Mouse (Mus musculus) lung, postnatal 25 days (tissue): ENCODE measurements at regions not wholly inside any gene's neighbourhood (a gene's known extent, or its start where the extent isn't known, plus 50 kb on each side); places are given as distances from the start of the nearest gene placed in this dataset.

ENCODE experiments used
- DNase-seq: peaks from one replicate; pipeline ENCODE4 v3.0.0; 2022; ENCODE audit warnings: low spot score

DNA sequence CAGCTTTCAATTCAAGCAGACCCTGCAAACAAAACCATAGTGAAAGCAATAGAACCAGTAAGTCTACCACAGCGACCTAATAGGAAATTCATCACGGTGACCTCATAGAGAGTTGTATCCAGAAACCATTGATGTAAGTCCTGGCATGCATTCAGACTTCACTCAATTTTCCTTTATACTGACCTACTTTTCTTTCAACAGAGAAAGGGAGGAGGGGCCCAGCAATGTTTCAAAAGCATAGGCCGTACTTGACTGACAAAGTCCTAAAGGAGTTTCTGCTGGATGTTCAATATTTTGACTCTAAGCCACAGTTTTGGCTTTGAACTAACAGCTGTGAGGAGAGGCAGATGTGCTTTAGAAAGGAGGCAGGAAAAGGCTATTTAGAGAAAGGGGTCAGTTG lies 88.4 kb downstream of the AI593442 start:
- DNase-seq = no peak

DNA sequence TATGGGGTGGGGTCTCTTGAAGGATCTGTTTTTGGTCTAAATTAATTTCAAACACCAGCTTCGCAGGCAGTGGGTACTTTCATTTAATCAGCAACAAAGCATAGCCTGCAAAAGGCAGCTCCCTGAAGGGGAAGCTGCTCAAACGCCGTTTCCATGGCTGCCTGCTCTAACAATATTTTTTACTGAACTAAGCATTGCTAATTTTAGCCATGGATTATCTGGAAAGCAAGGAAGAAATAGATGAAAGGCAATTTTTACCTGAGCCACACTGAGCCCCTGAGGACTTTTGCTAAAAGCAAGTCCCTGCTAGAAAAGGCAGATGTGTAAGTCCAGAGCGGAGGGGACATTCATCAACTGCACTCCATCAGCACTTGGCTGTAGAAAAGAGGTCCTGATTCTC lies 105.5 kb downstream of the AI593442 start:
- DNase-seq = no peak

DNA sequence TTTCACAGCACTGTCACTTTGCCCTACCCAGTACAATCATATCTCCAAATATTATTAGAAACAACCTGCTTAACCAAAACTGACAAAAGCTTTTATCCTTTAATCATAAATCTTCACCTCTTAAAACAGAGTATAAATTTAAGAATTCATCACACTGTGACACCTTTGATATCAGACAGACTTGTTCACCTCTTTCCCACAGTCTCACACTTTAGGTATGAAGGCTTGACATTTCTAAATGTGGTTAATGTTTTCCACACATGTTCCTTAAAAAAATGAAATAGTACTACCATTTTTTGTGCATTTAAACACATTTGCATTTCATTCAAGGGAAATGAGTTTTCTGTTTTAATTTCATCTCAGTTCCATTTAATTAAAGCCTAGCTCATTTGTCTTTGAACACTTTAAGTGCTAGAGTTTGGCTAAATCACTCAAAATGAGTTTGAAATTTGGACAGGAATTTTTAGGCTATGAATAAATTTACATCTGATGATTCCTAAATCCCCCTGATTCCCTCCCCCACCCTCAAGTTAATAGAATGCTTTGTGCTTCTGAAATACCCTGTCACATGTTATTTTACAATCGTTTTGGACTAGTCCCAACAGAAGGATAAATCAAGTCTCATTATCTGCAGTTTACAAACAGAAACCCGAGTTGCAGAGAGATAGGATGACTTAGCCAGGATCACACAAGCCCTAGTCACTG lies 127.9 kb downstream of the AI593442 start:
- DNase-seq = no peak

DNA sequence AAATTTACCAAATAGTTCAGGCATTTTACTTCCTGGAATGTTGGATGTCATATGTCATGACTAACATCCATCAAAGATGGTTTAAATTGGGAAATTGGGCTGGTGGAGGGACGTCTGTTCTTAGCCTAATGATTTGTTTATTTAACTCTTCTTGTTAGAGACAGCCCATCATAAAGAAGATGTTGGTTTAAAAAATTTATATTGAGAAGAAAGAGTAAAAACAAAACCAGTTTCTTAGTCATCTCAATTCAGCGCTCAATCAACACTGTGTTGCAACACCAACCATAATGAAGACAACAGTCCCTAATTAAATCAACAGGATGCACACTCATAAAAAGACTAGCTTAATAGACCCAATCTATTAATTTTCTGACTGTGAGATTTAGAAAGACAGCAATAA lies 133.5 kb downstream of the AI593442 start:
- DNase-seq = no peak

DNA sequence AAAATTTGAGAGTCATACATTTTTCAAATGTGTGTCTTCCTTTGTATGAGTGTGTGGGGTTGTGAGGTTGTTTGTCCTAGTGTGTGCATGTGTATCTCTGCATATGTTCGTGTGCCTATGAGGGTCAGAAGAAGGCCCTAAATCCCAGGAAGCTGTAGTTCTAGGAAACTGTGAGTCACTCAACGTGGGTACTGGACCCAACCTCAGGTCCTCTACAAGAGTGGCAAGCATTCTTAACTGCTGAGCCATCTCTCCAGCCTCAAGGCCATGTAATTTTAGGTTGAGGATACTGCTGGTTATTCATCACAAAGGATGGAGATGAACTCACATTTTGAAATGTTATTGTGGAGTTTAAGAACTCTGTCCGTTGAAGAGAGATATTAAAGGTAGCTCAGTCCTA lies 140.5 kb downstream of the AI593442 start:
- no peak for DNase-seq

DNA sequence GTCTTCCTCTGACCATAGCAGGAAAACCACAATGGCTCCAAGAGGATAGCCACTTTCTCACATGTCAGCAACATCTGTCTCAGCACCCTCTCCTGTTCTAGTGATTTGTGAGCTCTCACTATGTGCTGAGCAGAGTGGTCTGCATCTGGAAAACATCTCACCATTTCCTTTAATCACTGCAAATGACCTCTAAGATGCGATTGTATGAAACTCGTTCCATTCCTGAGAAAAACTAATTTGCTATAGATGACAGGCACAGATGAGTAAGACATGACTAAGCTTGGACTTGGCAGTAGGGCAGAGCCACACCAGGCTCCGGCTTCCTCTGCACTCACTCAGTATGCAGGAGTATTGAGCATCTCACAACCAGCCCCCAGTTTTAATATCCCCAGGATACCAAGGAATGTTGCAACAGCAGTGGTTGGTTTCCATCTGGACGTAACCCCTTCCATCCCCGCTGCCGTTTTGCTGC lies 150.1 kb downstream of the AI593442 start:
- DNase-seq = no peak

DNA sequence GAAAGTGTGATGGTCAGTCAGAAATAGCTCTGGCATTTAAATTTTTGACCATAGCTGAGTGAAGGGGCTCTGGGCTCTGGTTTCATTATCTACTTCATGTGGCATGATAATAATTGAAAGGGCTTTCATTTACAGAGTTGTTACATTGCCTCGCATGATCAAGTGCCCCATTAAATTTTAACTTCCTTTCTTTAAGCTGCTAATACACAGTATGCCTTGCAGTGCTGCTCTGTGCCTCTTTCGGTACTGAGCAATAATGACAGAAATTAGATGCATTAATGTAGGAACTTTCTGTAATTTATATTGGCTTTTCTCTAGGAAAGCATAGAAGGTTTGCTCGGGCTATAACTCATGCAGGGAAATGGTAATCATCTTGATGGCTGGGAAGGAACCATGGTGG lies 179.1 kb downstream of the AI593442 start:
- no peak for DNase-seq

DNA sequence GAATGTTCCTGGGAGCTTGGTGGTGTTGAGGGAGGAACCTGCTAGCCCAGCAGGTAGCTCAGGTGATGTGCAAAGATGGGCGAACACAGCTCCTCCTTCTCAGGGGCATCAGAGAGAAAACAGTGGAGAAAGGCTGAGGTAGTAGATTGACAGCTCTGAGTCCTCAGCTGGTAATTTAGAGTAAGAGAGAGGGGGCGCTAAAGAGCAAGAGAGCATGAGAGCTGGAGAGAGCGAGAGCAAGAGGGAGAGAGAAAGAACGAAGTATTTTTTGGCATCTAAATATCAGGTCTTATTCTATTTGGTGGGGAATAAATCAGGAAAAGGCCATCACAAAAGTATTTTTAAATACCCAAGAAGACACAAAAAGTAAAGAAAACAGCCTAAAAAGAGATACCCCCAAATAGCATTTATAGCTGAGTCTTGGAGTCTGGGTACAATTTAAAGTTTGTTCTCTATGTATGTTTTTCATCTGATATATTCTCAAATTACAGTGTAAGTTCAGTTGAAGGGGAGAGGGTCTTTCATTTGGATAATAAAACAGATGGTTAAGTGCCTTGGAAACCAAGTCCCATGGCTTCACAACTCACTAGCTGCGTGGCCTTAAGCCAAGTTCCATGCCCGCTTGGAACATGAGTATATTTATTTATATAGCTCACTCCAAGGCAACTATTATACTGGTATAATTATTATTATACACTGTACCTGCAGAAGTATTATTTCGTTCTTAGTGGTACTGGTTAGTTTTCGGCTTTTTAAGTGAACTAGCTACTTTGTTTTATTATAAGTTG lies 183.9 kb downstream of the AI593442 start:
- no peak for DNase-seq

DNA sequence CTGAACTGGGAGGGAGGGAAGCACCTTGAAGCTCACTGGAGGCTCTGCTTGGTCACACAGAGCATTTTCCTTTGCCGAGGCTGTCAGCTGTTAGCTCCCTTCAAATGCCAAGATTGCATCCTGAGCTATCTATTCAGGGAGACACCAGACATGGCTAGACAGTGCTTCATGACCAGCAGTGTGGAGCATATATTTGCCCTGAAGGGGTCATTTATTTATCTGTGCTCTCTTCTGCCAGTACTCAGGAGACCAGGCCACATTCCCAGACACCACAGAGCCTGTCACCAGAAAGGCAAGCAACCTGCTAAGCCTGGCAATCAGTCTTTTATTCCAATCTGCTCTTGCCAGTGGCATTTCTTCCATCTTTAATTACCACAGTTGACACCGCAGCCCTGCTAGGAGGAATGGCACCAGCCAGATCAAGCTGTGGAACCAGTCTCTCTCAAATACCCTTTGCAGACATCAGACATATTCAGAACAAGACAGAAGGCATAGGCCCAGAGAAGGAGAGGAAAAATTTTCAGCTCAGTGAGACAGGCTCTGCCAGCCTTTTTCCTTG lies 186.6 kb downstream of the AI593442 start:
- DNase-seq = no peak

DNA sequence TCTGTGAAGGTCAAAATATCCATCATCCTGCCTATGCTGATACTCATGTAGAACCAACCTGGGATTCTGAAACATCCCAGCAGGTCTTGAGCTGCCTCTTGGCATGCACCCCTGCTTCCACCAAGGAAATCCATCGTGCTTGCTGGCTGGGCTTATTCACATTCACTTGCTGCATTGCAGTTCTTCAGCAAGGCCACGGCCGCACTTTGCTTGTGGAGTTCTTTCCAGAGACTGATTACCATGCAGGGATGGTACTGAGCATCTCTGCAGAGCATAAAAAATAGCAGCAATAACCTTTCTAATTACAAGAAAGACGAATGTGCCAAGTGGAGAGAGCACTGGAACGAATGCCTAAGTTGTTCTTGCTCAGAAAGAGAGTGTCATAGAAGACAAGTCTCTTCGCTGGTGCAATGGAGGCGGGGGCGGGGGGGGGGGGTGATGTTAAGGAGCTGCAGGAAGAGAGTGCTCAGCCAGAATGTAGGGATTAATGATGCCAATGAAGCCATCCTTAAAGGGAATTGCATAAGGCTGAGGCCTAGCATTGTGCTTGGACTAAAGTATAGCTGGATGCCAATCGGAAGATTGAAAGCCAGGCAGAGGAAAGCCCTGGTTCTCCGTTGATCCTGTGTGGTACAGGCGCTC lies 205.9 kb downstream of the AI593442 start:
- DNase-seq = no peak

DNA sequence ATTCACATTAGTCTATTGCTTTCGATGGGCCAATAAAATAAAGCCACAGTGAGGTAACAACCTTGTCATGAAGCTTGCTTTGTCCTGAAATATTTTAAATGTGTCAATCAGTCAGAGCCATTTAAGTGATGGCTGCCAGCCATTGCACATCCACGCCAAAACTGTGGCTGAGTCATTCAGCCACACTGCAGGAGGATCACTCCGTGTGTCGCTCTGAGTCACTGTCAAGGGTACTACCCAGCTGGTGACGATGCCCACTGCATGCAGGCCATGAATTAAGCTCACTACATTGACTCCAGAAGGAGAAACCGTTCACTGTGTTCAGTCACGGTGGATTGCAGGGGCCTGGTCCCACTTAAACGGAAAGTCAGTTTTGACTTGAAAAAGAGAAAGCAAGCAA lies 206.7 kb downstream of the AI593442 start:
- DNase-seq = no peak

DNA sequence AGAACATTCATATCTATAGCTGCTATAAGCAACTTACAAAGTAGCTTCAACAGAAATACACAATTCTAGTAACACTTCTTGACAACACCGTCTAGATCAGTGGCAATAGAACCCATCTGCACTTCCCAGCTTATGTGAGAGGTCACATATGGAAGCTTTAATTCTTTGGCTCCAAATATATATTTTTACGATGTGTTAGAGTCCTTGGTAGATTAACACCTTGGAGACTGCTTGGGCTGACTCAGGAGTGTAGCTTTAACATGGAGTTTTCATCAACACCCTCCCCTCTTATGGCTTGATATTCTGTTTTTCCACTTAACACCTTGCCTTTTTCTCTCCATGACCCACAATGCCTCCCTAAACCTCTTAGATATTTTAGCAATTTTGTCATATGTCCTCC lies 221.1 kb downstream of the AI593442 start:
- DNase-seq = no peak

DNA sequence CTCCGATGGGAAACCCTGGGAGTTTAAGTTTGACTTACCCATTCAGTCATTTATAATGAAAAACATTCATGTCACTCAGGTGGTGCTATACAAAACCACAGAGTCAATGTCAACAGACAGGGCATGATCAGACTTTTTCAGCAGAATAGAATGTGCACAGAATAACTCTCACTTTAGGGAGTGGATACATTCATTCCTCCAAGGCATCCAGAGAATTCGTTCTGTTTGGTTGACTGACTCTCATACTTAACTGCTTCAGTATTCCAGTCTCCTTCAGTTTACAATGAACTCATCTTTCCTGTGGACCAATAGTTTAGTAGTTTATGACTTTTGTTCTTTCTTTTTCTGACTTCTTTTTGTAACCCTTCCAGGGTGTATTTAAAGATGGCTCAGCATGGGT lies 225.1 kb downstream of the AI593442 start:
- DNase-seq = no peak

DNA sequence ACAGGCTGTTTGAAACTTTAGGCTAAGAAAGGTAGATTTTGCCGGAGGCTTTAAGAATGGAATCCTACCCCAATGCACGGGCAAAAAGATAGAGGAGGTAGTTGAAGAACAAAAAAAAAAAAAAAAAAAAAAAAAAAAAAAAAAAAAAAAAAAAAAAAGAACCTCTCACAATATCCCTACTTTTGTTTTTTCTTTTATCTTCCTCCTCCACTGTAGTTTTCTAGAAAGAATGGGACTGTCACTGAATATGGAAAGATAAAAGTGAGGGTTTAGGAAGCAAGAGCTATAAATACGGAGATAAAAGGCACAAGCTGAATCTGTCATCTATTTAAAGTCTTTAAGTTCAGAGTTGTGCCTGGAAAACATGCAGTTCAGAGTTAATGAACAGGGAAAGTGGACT lies 227.8 kb downstream of the AI593442 start:
- DNase-seq = no peak

DNA sequence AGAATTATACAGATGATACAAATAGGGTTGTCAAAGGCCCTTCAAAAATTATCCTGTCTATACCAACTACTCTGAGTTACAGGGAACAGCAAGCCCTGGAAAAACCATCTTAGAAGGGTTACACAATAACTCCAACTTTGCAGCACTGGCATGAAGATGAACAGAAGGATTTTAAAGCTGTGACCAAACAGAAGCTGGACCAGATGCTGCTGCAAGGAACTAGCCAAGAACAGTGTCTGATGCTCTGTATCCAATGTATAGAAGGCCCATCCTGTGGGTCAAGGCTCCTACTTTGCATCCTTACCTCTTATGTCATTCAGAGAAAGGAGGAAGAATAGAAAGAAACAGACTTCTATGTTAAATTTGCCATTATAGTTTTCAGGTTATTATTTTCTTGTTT lies 231.3 kb downstream of the AI593442 start:
- DNase-seq = no peak

DNA sequence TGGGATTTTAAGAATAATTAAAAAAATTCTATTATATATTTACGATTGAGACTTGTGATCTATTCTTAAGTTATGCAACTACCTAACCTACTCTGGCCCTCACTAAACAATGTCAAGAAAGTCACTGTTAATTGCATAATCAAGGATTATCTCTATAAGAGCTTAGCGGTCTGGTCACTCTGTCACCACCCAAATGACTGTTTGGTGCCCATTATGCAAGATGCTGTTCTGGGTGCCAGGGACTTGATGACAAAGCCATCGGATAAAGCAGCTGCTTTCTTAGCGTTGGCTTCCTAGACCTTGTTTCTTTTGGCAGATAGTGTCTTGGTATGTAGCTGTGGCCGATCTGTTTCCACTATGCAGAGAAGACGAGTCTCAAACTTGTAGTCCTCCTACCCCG lies 236.4 kb downstream of the AI593442 start:
- DNase-seq = no peak

DNA sequence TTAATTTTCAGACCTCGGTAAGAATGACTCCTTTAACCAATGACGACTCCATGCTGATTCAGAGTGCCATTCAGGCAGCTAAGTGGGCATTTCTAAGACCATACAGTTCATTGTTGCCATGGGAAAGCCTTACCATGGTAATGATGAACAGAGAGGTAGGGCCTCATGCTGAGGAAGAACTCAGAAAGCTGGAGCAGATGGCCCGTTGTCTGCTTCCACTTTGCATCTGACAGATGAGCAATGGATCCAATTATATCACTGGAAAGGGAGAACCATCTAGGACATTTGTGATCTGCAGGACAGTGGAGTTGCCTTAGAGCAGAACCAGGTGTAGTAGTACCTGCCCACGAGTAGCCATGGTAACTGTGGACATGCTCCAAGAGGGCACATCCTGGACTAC lies 245.4 kb downstream of the AI593442 start:
- no peak for DNase-seq

DNA sequence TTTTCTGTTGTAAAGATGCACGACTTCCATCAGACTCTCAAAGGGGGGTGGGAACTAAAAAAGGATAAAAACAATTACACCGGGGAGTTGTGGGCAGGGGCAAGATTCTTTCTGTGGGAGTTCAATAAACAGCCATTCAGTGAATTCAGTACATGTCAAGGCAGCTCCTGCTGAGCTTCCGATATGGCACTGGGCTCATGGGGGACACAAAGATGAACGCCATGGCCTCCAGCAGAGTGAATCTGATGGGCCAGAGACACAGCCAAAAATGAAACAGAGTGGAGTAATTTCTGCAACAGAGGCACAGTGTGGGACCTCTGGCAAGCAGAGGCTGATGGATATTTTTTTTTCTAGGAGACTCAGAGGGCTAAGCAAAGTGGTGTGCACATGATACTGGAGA lies 254.2 kb downstream of the AI593442 start:
- DNase-seq = no peak

DNA sequence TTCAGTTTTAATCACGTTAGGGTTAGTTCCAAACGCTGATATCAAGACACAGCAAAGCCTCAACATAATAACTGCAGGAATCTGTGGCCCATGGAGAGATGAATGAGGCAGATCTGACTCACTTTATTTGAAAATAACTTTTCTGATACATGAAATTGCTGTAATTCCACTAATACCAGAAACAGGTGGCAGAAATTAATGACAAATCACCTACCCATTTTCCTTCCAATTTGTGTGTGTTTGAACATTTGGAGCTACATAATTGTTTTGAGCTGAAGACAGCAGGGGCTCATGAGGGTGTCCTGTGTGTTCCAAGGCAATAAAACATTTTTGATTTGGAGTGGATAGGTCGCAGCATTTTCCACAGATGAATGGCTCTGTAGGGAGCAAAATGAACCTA lies 254.2 kb upstream of the Zc3h12c start:
- DNase-seq = no peak

DNA sequence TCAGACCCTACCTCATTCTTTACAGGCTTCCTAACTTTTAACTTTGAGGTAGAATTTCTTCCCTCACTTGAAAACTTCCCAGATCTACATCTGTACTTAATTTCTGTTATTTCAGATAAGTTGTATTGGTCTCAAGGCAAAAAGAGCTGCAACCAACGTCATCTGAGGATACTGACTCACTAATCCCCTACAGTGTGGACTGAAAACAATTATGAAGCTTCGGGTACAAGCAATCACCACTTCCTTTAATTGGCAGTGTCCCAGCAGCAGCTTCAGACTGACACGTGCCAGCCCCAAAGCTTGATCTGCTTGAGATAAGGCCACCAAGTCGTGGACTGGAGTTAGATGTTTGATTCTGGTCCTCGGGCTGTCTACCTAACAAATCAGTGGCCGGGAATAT lies 247.3 kb upstream of the Zc3h12c start:
- DNase-seq = no peak

DNA sequence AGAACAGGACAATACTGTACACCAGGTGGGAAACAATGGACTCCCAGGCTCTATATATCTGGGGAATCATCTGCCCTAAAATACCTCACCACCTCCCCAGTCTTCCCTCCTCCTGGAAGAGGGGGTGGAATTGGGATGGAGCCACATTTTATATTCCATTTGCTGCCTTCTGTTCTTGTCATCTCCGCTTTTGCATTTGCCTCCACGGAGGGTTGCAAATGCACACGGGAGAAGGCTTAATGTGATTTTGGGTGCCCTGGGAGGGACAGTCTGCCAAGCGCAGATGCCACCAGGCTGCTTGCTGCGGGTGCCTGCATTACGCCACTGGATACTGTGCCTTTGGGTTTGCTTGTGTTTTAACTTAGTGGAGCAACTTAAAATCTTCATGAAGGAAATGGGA lies 239.5 kb upstream of the Zc3h12c start:
- no peak for DNase-seq

DNA sequence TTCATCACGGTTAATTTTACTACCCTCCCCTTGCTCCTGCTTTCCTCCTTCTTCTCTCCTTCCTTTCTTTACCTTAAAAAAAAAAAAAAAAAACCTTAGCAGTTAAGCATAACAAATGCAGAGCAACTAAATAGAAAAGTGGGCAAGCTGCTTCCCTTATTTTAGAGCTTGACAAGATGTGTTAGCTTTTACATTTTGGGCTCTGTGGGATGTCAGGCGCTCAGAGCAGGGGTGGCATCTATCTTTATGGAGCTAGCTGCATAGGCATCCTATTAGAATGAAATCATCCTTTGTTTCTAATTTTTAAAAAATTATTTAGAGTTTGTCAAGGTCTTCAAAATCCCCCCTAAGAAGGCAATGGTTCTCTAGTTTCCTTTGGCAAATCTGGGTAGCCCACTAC lies 234.1 kb upstream of the Zc3h12c start:
- DNase-seq = no peak

DNA sequence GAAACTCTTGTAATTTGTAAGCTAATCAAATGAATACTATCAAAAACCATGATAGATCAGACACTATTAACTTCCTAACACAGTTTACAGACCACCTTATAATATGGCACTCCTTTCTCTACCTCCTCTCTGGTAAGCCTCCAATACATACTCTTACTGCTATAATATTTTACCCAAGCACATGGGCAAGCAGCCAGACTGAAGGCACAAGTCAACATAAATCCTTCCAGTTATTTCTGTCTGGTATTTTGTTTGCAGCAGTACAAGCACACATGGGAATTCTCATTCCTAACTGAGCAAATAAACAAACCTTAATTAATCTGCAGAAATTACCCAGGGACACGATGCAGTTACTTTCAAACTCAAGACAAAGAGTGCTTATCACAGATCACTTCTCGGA lies 210.7 kb upstream of the Zc3h12c start:
- no peak for DNase-seq
